17 mouse cellular contexts compared by ENCODE assay signal in genomic region chr1:124997577-124997976, GRCm38 (mm10).
A peak's percentile ranks its signal among the peaks of the same experiment; 100 is the strongest.
DNase-seq lines count a peak whose midpoint lies in the region; TF ChIP-seq lines count a peak whose summit lies in the region.
"Had no signal": no experiment of that assay in that cellular context is flagged by ENCODE, and none has a peak within 500 bp of the region (broad histone marks: within the 10 kb centered on the region; RNA-seq: fewer than 3 reads in every experiment).

No protein-coding gene starts in this region.

- H3K27ac ChIP-seq in cerebellum, adult 2 months (ENCODE audit: insufficient read depth, low read length): no peak overlapping the region
- H3K27ac ChIP-seq: limb, embryonic 13.5 days; liver, embryonic 15.5 days; neural tube, embryonic 13.5 days had no signal

- no peaks in the 10 kb centered on the region for H3K27me3 ChIP-seq in cerebellum, adult 2 months (ENCODE audit: control insufficient read depth, insufficient read depth, low read length)
- H3K27me3 ChIP-seq: heart, embryonic 12.5 days; limb, embryonic 13.5 days; liver, embryonic 15.5 days; neural tube, embryonic 13.5 days; Patski had no signal

- TF ChIP-seq POLR2A in cerebellum, adult 2 months (IDR thresholded peaks at IDR 0.05; ENCODE audit: borderline replicate concordance, insufficient read depth, low read length): no peak

- whole genome bisulfite sequencing in cerebellum, adult 2 months: 7% methylated on average over 1 of the region's 1 CpGs

- TF ChIP-seq CTCF in cerebellum, adult 2 months (IDR thresholded peaks at IDR 0.05; ENCODE audit: borderline replicate concordance, insufficient read depth, low read depth, low read length): no peak

- DNase-seq in gastrocnemius, postnatal 25 days: peak; percentile 7
- no peak for DNase-seq in gastrocnemius, postnatal 36 days
- DNase-seq in adrenal gland, postnatal 10 days: peak; percentile 49
- DNase-seq in cerebellum, adult 2 months: peak; percentile 64 to 82
- DNase-seq in layer of hippocampus, postnatal 10 days (ENCODE audit: low spot score in 2 of 2): peak; percentile 19 to 41
- no peak for DNase-seq in thymus, adult 18-20 months
- no peak for DNase-seq in right cerebral cortex, adult 18-20 months
- no peak for DNase-seq in left cerebral cortex, postnatal 36 days (ENCODE audit: low spot score in 2 of 2)
- DNase-seq: gastrocnemius, postnatal 14 days; lung, postnatal 10 days; thymus, postnatal 25 days had no signal

- intact Hi-C loops in gastrocnemius, postnatal 36 days (cut with DNase I): no loop called here
- intact Hi-C loops in left cerebral cortex, postnatal 36 days (cut with DNase I): no loop called here

- no peak overlapping the region for H3K4me3 ChIP-seq in cerebellum, adult 2 months (replicated peaks; ENCODE audit: insufficient read depth, low read depth, low read length)
- H3K4me3 ChIP-seq: erythroblast, embryonic 14.5 days; heart, embryonic 12.5 days; limb, embryonic 13.5 days; liver, embryonic 15.5 days; neural tube, embryonic 13.5 days had no signal

- H3K4me1 ChIP-seq in cerebellum, adult 2 months (ENCODE audit: control insufficient read depth, insufficient read depth, low read length): peaks cover 8% of the 10 kb centered on the region; the same call in 1 of the 2 replicates
- H3K4me1 ChIP-seq: heart, embryonic 12.5 days; limb, embryonic 13.5 days; liver, embryonic 15.5 days; neural tube, embryonic 13.5 days had no signal

Comparison
In these comparisons a context has a peak if more than half of its experiments do, and no peak if none do; other contexts are left out.
1. DNase-seq: peak in gastrocnemius, postnatal 25 days (single experiment), adrenal gland, postnatal 10 days (single experiment), cerebellum, adult 2 months (2 of 2) and layer of hippocampus, postnatal 10 days (2 of 2); none in gastrocnemius, postnatal 36 days (0 of 2), thymus, adult 18-20 months (0 of 2), right cerebral cortex, adult 18-20 months (single experiment) and left cerebral cortex, postnatal 36 days (0 of 2).